Mouse (Mus musculus): ENCODE data around the gene Tmem253. TPM values are rescaled to one million over a fixed set of nuclear protein-coding genes. Genes with fewer than 3 reads are reported as not detected.

Gene Tmem253
- polyA plus RNA-seq, 1 experiment from 2014 or later: 1.1 TPM

DNA sequence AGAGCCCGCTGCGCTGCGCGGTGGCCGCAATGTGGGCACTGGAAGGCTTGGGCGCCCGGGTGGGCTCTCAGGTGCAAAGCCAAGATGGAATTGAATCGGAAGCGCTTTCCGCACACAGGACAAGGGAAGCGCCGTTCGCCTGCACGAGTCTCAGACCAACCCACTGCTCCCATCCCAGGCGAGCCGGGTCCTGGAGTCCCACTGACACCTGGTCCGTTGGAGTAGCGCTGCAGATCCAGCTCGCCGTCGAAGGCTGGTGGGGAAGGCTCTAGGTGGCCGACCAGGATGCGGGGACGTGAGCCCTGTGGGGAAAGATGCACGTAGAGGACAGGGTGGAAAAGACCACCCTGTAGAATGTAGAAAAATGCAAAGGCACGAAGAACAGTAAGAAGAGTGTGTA, 6.1 kb upstream of the Tmem253 start:
- H3K4me3 ChIP-seq (replicated peaks): peak overlapping the region; percentile 47
- peaks cover 84% of the 10 kb centered on the region for H3K4me1 ChIP-seq
- H3K36me3 ChIP-seq (replicated peaks): peaks cover 46% of the 10 kb centered on the region
- peak overlapping the region; percentile 83 for H3K4me2 ChIP-seq
- 19% methylated on average over 26 of the region's 26 CpGs for WGBS
- ATAC-seq (ENCODE audit: low FRiP score): no peak
- H3K27ac ChIP-seq: peak overlapping the region; percentile 99
- no peaks in the 10 kb centered on the region for H3K9me3 ChIP-seq
- H3K9ac ChIP-seq: peak overlapping the region; percentile 98
- no peaks in the 10 kb centered on the region for H3K27me3 ChIP-seq

DNA sequence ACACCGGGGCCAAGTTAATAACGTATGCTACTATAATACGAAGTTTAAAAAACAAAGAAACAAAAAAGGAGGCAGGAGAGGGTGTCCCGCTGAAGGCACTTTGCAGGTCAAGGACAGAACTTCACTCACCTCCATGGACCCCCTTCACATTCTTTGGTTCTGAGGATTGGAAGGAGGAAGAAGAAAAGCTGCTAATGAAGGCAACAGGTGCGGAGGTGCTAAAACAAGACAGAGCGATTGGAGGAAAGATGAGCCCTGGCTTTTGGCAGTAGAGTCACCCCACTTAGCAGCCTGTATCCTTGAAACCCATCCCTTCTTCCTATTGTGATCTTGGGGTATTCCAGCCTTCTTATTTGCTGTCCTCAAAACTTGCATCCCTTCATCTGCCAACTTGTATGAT, 5.6 kb upstream of the Tmem253 start:
- 17% methylated on average over 6 of the region's 6 CpGs for WGBS
- no peak for ATAC-seq (ENCODE audit: low FRiP score)
- peaks cover 79% of the 10 kb centered on the region for H3K4me1 ChIP-seq
- H3K36me3 ChIP-seq (replicated peaks): peaks cover 42% of the 10 kb centered on the region
- no peaks in the 10 kb centered on the region for H3K27me3 ChIP-seq
- no peaks in the 10 kb centered on the region for H3K9me3 ChIP-seq
- peak overlapping the region; percentile 98 for H3K9ac ChIP-seq
- peak overlapping the region; percentile 47 for H3K4me3 ChIP-seq (replicated peaks)
- H3K4me2 ChIP-seq: peak overlapping the region; percentile 83
- peak overlapping the region; percentile 99 for H3K27ac ChIP-seq

DNA sequence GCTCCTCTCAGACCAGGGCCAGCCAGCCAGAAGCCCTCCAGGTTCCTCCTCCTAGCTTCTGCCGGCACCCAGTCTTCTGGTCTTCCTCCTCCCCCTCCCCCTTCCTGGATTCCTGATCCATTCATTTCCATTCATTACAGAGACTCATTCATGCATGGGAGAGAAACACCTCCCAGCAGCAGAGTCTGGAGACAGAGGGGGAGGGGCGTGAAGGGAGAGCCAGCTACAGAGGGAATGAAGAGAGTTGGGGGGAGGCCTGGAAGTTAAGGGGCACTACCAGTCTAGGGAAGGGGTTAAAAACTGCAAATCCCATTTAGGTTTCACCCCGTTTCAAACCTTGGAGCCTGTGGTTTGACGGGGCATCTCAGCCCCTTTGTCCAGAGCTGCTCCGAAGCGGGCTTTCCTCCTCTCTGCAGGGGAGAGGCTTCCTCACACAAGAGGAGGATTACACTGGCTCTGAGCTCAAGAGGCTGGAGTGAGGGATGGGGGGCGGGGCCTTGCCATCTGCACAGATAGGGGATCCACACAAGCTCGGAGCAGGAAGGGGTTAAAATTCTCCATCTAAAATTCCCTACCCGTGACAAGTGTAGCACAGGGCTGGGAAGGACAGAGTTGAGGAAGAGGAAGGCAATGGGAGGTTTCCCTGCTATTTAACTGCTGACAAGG, 4.9 kb upstream of the Tmem253 start:
- peaks cover 34% of the 10 kb centered on the region for H3K36me3 ChIP-seq (replicated peaks)

DNA sequence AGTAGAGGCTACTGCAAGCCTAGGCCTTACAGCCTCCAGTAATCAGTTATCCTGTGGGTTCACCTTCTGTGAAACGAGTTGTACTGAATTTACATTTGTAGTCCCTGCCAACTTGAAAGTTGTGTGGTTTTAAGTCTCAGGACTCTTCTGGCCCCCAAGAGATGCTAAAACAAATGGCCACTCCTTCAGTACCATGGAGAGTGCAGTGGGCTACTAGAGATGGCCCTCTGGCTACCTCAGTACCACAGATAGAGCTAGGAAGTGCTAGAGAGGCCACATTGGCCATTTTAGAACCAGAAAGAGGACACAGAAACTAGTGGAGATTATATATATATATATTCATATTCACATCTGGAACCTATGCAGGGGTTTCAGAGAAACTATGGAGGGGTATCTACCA, 3.8 kb upstream of the Tmem253 start:
- Histone ChIP-seq H3K4me2 (peak overlapping the region; percentile 83), H3K27ac (peak overlapping the region; percentile 99), H3K4me3 (replicated peaks) (peak overlapping the region; percentile 47; the same call in 1 of the 2 replicates), H3K9me3 (no peaks in the 10 kb centered on the region), H3K4me1 (peaks cover 78% of the 10 kb centered on the region), H3K36me3 (replicated peaks) (peaks cover 23% of the 10 kb centered on the region), H3K27me3 (no peaks in the 10 kb centered on the region), H3K9ac (peak overlapping the region; percentile 98; the same call in 1 of the 2 replicates)
- no peak for ATAC-seq (ENCODE audit: low FRiP score)
- WGBS: 42% methylated on average over 1 of the region's 1 CpGs

More for the DNA sequence above, 4.9 kb upstream of the Tmem253 start:
- H3K4me1 ChIP-seq: peaks cover 78% of the 10 kb centered on the region
- H3K9me3 ChIP-seq: no peaks in the 10 kb centered on the region
- H3K27me3 ChIP-seq: no peaks in the 10 kb centered on the region
- peak overlapping the region; percentile 83 for H3K4me2 ChIP-seq
- peak; percentile 83 for ATAC-seq (ENCODE audit: low FRiP score)
- peak overlapping the region; percentile 99 for H3K27ac ChIP-seq
- peak overlapping the region; percentile 98 for H3K9ac ChIP-seq
- WGBS: 0% methylated on average over 9 of the region's 9 CpGs
- peak overlapping the region; percentile 47 for H3K4me3 ChIP-seq (replicated peaks)

DNA sequence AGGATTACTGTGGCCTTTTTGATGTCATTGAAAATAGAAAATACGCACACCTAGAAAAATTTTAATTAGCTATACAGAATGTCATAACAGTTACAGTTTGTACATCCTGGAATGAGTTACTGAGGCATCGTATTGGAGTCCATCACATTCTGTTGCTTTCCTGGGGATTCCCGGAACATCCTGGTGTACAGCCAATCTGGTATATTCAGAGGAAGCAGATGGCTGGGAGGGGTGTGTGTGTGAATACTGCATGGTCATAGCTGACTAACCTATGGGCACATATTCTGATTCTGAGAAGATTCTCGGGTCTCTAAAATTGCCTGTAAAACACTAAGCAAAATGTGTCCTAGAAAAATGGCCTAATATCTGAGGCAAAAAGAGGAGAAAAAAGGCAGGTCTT, 3.4 kb upstream of the Tmem253 start:
- peak overlapping the region; percentile 83 for H3K4me2 ChIP-seq
- peaks cover 78% of the 10 kb centered on the region for H3K4me1 ChIP-seq
- H3K9ac ChIP-seq: peak overlapping the region; percentile 98; the same call in 1 of the 2 replicates
- H3K27me3 ChIP-seq: no peaks in the 10 kb centered on the region
- H3K9me3 ChIP-seq: no peaks in the 10 kb centered on the region
- no peak for ATAC-seq (ENCODE audit: low FRiP score)
- peak overlapping the region; percentile 99 for H3K27ac ChIP-seq
- WGBS: 68% methylated on average over 4 of the region's 4 CpGs
- H3K4me3 ChIP-seq (replicated peaks): peak overlapping the region; percentile 76
- H3K36me3 ChIP-seq (replicated peaks): peaks cover 19% of the 10 kb centered on the region

DNA sequence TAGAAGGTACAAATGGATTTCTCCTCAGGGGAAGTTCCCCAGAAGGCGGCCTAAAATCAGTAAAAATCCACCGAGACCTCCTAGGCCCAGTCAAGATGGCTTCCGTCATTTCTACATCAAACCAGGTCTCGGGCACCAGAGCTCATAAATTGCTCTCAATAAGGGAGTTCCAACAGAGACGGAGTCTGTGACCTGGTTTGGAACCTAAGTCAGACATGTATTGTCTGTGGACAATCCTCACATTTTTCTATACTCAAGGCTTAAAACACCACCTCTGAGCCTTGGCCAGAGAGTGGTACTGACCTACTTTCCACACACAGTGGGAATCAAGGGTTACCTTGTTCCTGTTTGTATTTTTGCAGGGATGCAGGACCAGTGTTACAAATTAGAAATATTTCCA, 2.9 kb upstream of the Tmem253 start:
- 35% methylated on average over 5 of the region's 5 CpGs for WGBS
- no peaks in the 10 kb centered on the region for H3K27me3 ChIP-seq
- peak overlapping the region; percentile 99 for H3K27ac ChIP-seq
- H3K36me3 ChIP-seq (replicated peaks): peaks cover 15% of the 10 kb centered on the region
- no peaks in the 10 kb centered on the region for H3K9me3 ChIP-seq
- H3K4me2 ChIP-seq: peak overlapping the region; percentile 83
- peak overlapping the region; percentile 98 for H3K9ac ChIP-seq
- H3K4me3 ChIP-seq (replicated peaks): peak overlapping the region; percentile 76
- H3K4me1 ChIP-seq: peaks cover 76% of the 10 kb centered on the region
- ATAC-seq (ENCODE audit: low FRiP score): no peak

DNA sequence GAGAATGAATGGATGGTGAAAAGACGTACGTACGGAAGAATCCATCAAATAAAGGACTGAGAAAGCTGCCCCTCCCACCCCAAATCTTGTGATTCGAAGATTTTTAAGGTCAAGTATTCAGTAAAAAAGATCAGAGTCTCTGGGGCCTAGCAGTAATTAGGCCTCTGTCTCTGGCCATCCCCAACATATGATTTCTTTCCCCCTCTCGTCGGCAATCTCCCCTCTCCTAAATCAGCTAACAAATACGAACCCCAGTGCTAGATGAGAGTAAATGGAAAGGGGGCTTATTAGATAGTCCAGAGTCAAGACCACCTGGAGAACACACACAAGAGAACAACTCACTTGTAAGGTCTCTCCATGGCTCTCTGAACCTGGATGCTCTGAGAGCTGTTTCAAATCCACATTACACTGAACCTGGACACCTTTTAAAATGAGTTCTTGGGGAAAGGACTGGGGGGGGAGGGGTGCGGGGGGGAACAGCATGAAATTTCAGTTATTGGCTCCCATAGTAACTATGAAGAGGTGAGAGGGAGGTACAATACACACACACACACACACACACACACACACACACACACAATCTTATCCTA, 2.3 kb upstream of the Tmem253 start:
- Histone ChIP-seq H3K36me3 (replicated peaks) (peaks cover 13% of the 10 kb centered on the region), H3K4me2 (peak overlapping the region; percentile 83), H3K27me3 (no peaks in the 10 kb centered on the region), H3K9me3 (no peaks in the 10 kb centered on the region), H3K4me1 (peaks cover 79% of the 10 kb centered on the region), H3K27ac (peak overlapping the region; percentile 99), H3K4me3 (replicated peaks) (peak overlapping the region; percentile 76), H3K9ac (peak overlapping the region; percentile 98)
- no peak for ATAC-seq (ENCODE audit: low FRiP score)
- 13% methylated on average over 8 of the region's 8 CpGs for whole genome bisulfite sequencing

DNA sequence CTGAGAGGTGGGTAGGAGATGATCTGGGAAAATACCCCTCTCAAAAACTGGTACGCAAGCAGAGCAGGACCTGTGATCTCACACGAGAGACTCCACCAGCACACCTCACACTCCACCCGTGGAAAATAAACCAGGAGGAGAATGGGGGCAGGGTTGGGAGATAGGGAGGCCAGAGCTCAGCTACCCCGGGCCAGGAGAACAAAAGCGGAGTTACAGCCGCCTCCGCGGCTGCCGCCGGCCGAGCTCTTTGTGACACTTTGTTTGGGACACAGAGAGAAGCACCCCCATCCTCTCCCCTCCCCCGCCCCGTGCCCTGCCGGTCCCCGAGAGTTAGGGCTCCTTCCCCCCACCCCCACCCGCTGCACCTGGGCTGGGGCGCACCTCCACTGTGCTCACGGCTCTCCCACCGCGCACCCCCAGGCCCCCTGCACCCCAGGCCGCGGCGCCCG, 1.7 kb upstream of the Tmem253 start:
- H3K9ac ChIP-seq: peak overlapping the region; percentile 98
- H3K4me3 ChIP-seq (replicated peaks): peak overlapping the region; percentile 76
- peaks cover 6% of the 10 kb centered on the region for H3K36me3 ChIP-seq (replicated peaks)
- peaks cover 79% of the 10 kb centered on the region for H3K4me1 ChIP-seq
- H3K27ac ChIP-seq: peak overlapping the region; percentile 99
- WGBS: 2% methylated on average over 22 of the region's 24 CpGs
- ATAC-seq (ENCODE audit: low FRiP score): peak; percentile 20; the same call in 1 of the 2 replicates
- no peaks in the 10 kb centered on the region for H3K9me3 ChIP-seq
- H3K4me2 ChIP-seq: peak overlapping the region; percentile 83
- no peaks in the 10 kb centered on the region for H3K27me3 ChIP-seq

DNA sequence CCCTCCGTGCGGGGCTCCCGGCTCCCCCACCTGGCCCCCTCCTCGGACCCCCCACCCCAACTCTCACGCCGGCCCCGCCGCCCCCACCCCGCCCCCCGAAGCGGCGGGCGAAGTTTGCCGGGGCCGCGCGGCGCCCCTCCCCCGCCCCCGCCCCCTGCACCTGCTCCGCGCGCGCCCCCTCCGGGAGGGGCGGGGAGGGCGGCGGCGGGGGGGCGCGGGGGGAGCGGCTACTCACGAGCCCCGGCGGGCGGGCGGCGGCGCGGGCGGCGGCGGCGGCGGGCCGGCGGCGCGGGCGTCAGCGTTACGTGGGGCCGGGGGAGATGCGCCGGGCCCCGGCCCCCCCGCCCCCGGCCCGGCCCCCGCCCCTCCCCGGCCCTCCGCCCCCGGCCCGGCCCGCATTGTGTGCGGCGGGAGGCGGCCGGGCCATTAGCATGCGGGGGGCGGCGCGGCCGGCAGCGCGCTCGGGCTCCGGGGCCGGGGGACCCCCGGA, 1.1 kb upstream of the Tmem253 start:
- ATAC-seq (ENCODE audit: low FRiP score): peak; percentile 16
- WGBS: 3% methylated on average over 12 of the region's 80 CpGs

DNA sequence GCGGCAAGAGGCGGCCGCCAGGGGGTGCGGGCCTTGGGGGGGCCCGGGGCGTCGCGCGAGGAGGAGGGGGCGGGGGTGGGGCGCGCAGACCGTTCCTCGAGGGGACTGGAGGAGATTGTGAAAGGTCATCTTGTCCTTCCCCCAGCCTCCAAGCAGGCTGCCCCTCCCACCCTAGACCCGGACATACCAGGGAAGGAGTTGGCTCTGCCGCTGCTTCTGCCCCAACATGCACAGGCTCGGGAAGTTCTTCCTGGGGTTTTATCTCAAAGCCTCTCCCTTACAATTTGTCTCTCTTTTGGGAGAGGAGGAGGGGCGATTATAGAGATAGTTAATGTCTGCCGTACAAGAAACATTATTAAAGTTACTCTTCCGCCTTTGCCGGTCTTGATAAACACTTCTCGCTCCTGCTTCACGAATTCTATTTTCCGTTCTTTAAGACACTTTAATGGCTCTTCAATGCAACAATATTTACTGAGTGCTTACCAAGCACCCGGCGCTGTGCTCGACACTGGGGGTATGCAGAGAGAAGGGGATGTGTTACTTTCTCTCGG, 622 bp upstream of the Tmem253 start:
- H3K4me1 ChIP-seq: peaks cover 73% of the 10 kb centered on the region
- ATAC-seq (ENCODE audit: low FRiP score): peak; percentile 27

More for the DNA sequence above, 1.1 kb upstream of the Tmem253 start:
- peak overlapping the region; percentile 98 for H3K9ac ChIP-seq
- H3K4me1 ChIP-seq: peaks cover 79% of the 10 kb centered on the region
- H3K4me2 ChIP-seq: peak overlapping the region; percentile 83
- no peaks in the 10 kb centered on the region for H3K27me3 ChIP-seq
- H3K9me3 ChIP-seq: no peaks in the 10 kb centered on the region
- peaks cover 1% of the 10 kb centered on the region for H3K36me3 ChIP-seq (replicated peaks)
- H3K27ac ChIP-seq: peak overlapping the region; percentile 99
- peak overlapping the region; percentile 76 for H3K4me3 ChIP-seq (replicated peaks)

DNA sequence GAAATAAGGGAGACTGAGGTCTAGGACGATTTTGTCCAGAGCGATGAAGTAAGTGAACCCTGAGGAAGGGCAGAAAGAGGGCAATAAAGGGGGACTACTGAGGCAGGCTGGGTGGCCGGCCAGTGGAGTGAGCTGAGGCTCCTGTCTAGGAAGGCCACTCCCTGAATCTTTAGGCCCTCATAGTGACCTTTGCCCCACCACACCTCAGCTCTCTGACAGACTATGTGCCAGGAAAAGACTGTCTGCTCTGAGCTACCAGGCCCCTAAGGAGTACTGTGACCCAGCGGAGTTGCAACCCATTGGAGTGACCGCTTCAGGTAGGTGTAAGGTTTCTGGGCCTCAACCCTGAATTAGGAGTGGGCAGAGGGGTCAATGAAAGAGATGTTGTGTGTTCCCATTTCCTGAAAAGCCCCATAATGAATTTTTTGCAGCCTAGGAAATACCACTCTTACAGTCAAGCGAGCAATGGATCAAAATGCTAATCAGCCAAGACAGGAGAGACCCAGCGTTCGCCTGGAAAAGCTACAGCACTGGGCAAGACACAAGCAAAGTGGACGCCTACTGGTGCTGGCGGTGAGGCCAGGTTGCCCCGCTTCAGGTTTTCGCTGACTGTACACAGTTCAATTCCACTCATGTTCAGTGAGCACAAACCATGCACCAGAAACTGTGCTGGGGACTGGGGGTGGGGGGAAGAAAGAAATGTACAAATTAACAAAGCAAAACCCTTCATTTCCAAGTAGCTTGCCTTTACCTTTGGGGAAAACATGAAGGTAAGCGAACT, 1.4 kb downstream of the Tmem253 start:
- Histone ChIP-seq H3K9me3 (no peaks in the 10 kb centered on the region), H3K27ac (0 out of 2 replicates have a peak overlapping the region, but pooled peaks have one; percentile 2), H3K36me3 (replicated peaks) (no peaks in the 10 kb centered on the region), H3K4me2 (no peak overlapping the region), H3K4me3 (replicated peaks) (no peak overlapping the region), H3K4me1 (peaks cover 69% of the 10 kb centered on the region), H3K9ac (0 out of 2 replicates have a peak overlapping the region, but pooled peaks have one; percentile 8), H3K27me3 (no peaks in the 10 kb centered on the region)
- WGBS: 67% methylated on average over 13 of the region's 13 CpGs
- no peak for ATAC-seq (ENCODE audit: low FRiP score)

More for the DNA sequence above, 622 bp upstream of the Tmem253 start:
- Histone ChIP-seq H3K9ac (peak overlapping the region; percentile 98), H3K27ac (peak overlapping the region; percentile 99), H3K4me3 (replicated peaks) (peak overlapping the region; percentile 76), H3K9me3 (no peaks in the 10 kb centered on the region), H3K27me3 (no peaks in the 10 kb centered on the region), H3K4me2 (peak overlapping the region; percentile 83), H3K36me3 (replicated peaks) (no peaks in the 10 kb centered on the region)
- whole genome bisulfite sequencing: 1% methylated on average over 21 of the region's 28 CpGs

DNA sequence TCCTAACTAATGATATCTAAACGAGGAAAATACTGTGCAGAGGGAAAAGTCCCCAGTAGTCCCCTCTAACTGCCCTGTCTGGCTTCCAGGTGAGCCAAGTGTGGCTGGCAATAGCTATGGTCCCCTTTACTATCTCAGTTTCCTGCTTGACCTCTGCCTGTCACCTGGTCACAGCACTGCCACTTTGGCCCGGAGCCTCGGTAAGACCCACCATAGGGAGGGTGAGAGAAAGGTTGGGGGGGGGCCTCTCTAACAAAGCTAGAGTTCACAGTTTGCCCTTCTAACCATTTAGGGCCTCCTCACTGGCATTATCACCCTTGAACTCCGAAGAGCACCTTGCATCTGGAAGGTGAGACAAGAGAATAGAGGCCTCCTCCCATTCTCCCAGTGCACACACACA, 2.2 kb downstream of the Tmem253 start:
- H3K4me2 ChIP-seq: no peak overlapping the region
- no peak overlapping the region for H3K4me3 ChIP-seq (replicated peaks)
- no peaks in the 10 kb centered on the region for H3K36me3 ChIP-seq (replicated peaks)
- no peak overlapping the region for H3K9ac ChIP-seq
- 82% methylated on average over 4 of the region's 4 CpGs for WGBS
- no peaks in the 10 kb centered on the region for H3K9me3 ChIP-seq
- no peak overlapping the region for H3K27ac ChIP-seq
- H3K4me1 ChIP-seq: peaks cover 66% of the 10 kb centered on the region
- no peaks in the 10 kb centered on the region for H3K27me3 ChIP-seq
- no peak for ATAC-seq (ENCODE audit: low FRiP score)

All from forebrain, embryonic 12.5 days (tissue).